Mouse (Mus musculus) embryonic facial prominence, embryonic 14.5 days (tissue): ENCODE measurements around the gene Acsm5. TPM values are rescaled to one million over a fixed set of nuclear protein-coding genes. Genes with fewer than 3 reads are reported as not detected.
A peak's percentile ranks its signal among the peaks of the same experiment; 100 is the strongest.

Source experiments
- ATAC-seq: fragments of 200-750 bp; cut with Nextera tagmentation; 2 replicates; pipeline ENCODE4 v1.8.0; 2017; ENCODE audit warnings: low read depth, moderate number of reproducible peaks, moderate TSS enrichment
- DNase-seq: peaks from one replicate; pipeline ENCODE4 v3.0.0-alpha.2; 2015; ENCODE audit warnings: low spot score
- H3K27ac ChIP-seq: fragments of 300-500 bp; sonication (generic); replicated peaks from 2 replicates; pipeline ENCODE4 v1.5.1; 2014; ENCODE audit warnings: low read depth, mild to moderate bottlenecking, low read length, moderate library complexity
- H3K27me3 ChIP-seq: fragments of 300-500 bp; sonication (generic); replicated peaks from 2 replicates; pipeline ENCODE4 v1.6.1; 2014; ENCODE audit warnings: low read length; ENCODE audit not compliant: control insufficient read depth, insufficient read depth
- H3K36me3 ChIP-seq: fragments of 300-500 bp; sonication (generic); 2 replicates; pipeline ENCODE4 v1.6.1; 2014; ENCODE audit warnings: low read length, mixed read lengths; ENCODE audit not compliant: control insufficient read depth, insufficient read depth
- H3K4me1 ChIP-seq: fragments of 300-500 bp; sonication (generic); 2 replicates; pipeline ENCODE4 v1.6.1; 2014; ENCODE audit warnings: antibody characterized with exemption, low read length; ENCODE audit not compliant: control insufficient read depth, insufficient read depth
- H3K4me2 ChIP-seq: fragments of 300-500 bp; sonication (generic); 2 replicates; pipeline ENCODE4 v1.6.1; 2014; ENCODE audit warnings: low read depth, mild to moderate bottlenecking, low read length, moderate library complexity, mixed read lengths
- H3K4me3 ChIP-seq: fragments of 300-500 bp; sonication (generic); 2 replicates; pipeline ENCODE4 v1.5.1; 2014; ENCODE audit warnings: low read depth, mild to moderate bottlenecking, low read length
- H3K9ac ChIP-seq: fragments of 300-500 bp; sonication (generic); 2 replicates; pipeline ENCODE4 v1.6.1; 2014; ENCODE audit warnings: low read depth, mild to moderate bottlenecking, low read length, moderate library complexity, mixed read lengths
- H3K9me3 ChIP-seq: fragments of 300-500 bp; sonication (generic); 2 replicates; pipeline ENCODE4 v1.6.1; 2016; ENCODE audit warnings: low read length; ENCODE audit not compliant: control insufficient read depth
- WGBS: fragments of 180-500 bp; shearing (Covaris S2); extraction: QIAGEN DNeasy Blood & Tissue Kit; methylation state at CpG from one replicate; pipeline ENCODE4 v1.1.7; 2014; 5-methylcytosine and 5-hydroxymethylcytosine counted together
- polyA plus RNA-seq: library from polyadenylated mRNA; unstranded; fragments of >200 nt; fragmentation: Nextera tagmentation; extraction: Ambion mirVana; gene quantifications from 2 replicates; pipeline ENCODE4 v1.2.1, GENCODE M21; 2014

Gene Acsm5
- polyA plus RNA-seq, 1 experiment from 2014 or later, result 0.15 TPM

GRCm38 (mm10) chr7:119515492-119516271 lies 3.6 kb upstream of the Acsm5 start:
- Histone ChIP-seq H3K4me2 (no peak overlapping the region), H3K9me3 (no peaks in the 10 kb centered on the region), H3K4me3 (no peak overlapping the region), H3K27ac (no peak overlapping the region), H3K27me3 (no peaks in the 10 kb centered on the region), H3K36me3 (no peaks in the 10 kb centered on the region), H3K4me1 (no peaks in the 10 kb centered on the region), H3K9ac (no peak overlapping the region)
- 63% methylated on average over 10 of the region's 10 CpGs for WGBS
- DNase-seq (peak; percentile 10), ATAC-seq (no peak)

- Histone ChIP-seq H3K4me2 (no peak overlapping the region), H3K9ac (no peak overlapping the region), H3K36me3 (no peaks in the 10 kb centered on the region), H3K4me1 (no peaks in the 10 kb centered on the region), H3K27ac (no peak overlapping the region), H3K4me3 (no peak overlapping the region), H3K9me3 (no peaks in the 10 kb centered on the region), H3K27me3 (no peaks in the 10 kb centered on the region)
- ATAC-seq (no peak), DNase-seq (no peak)
- WGBS, result 84% methylated on average over 7 of the region's 7 CpGs
Observed at GRCm38 (mm10) chr7:119516272-119516558, 3.0 kb upstream of the Acsm5 start.

GRCm38 (mm10) chr7:119519654-119520053 lies 391 bp downstream of the Acsm5 start:
- DNase-seq (peak; percentile 24), ATAC-seq (no peak)
- Histone ChIP-seq H3K36me3 (no peaks in the 10 kb centered on the region), H3K9me3 (no peaks in the 10 kb centered on the region), H3K4me3 (no peak overlapping the region), H3K27ac (no peak overlapping the region), H3K4me2 (no peak overlapping the region), H3K9ac (no peak overlapping the region), H3K4me1 (no peaks in the 10 kb centered on the region), H3K27me3 (no peaks in the 10 kb centered on the region)
- 47% methylated on average over 5 of the region's 5 CpGs for whole genome bisulfite sequencing

- Histone ChIP-seq H3K27ac (no peak overlapping the region), H3K27me3 (no peaks in the 10 kb centered on the region), H3K9ac (no peak overlapping the region), H3K9me3 (no peaks in the 10 kb centered on the region), H3K4me2 (no peak overlapping the region), H3K4me3 (no peak overlapping the region), H3K4me1 (no peaks in the 10 kb centered on the region), H3K36me3 (no peaks in the 10 kb centered on the region)
- no peak for ATAC-seq
- no peak for DNase-seq
- 61% methylated on average over 3 of the region's 3 CpGs for WGBS
Observed at GRCm38 (mm10) chr7:119521816-119522215, 2.6 kb downstream of the Acsm5 start.

GRCm38 (mm10) chr7:119522385-119522784 lies 3.1 kb downstream of the Acsm5 start:
- Histone ChIP-seq H3K4me2 (no peak overlapping the region), H3K4me3 (no peak overlapping the region), H3K9ac (no peak overlapping the region), H3K27ac (no peak overlapping the region), H3K36me3 (no peaks in the 10 kb centered on the region), H3K4me1 (no peaks in the 10 kb centered on the region), H3K27me3 (no peaks in the 10 kb centered on the region), H3K9me3 (no peaks in the 10 kb centered on the region)
- ATAC-seq (no peak), DNase-seq (no peak)
- WGBS, result 67% methylated on average over 1 of the region's 1 CpGs

- no peak within 1 kb of the TSS for H3K27ac ChIP-seq
- no peak for DNase-seq
- no peaks in the 10 kb centered on the region for H3K9me3 ChIP-seq
- no peaks in the 10 kb centered on the region for H3K36me3 ChIP-seq
- H3K4me3 ChIP-seq, result no peak within 1 kb of the TSS
- WGBS, result 52% methylated on average over 4 of the region's 4 CpGs
- no peak within 1 kb of the TSS for H3K4me2 ChIP-seq
- no peaks in the 10 kb centered on the region for H3K4me1 ChIP-seq
- H3K27me3 ChIP-seq, result no peaks in the 10 kb centered on the region
- no peak for ATAC-seq
- H3K9ac ChIP-seq, result no peak within 1 kb of the TSS
Observed at GRCm38 (mm10) chr7:119523389-119523788, 4.1 kb downstream of the Acsm5 start, which contains the start of gene Pdilt. Pdilt (minus strand) TSS chr7:119523489.

GRCm38 (mm10) chr7:119525881-119526281 lies 6.6 kb downstream of the Acsm5 start:
- 15% methylated on average over 2 of the region's 2 CpGs for WGBS
- H3K4me3 ChIP-seq, result no peak overlapping the region

GRCm38 (mm10) chr7:119526486-119526885 lies 7.2 kb downstream of the Acsm5 start:
- Histone ChIP-seq H3K27me3 (no peaks in the 10 kb centered on the region), H3K27ac (no peak overlapping the region)
- no peak for ATAC-seq

More at GRCm38 (mm10) chr7:119525881-119526281, 6.6 kb downstream of the Acsm5 start:
- H3K27ac ChIP-seq, result no peak overlapping the region
- no peak overlapping the region for H3K9ac ChIP-seq
- H3K27me3 ChIP-seq, result no peaks in the 10 kb centered on the region
- H3K4me1 ChIP-seq, result no peaks in the 10 kb centered on the region
- ATAC-seq, result no peak
- H3K9me3 ChIP-seq, result no peaks in the 10 kb centered on the region
- H3K4me2 ChIP-seq, result no peak overlapping the region
- H3K36me3 ChIP-seq, result no peaks in the 10 kb centered on the region
- no peak for DNase-seq

GRCm38 (mm10) chr7:119527135-119527534 lies 7.9 kb downstream of the Acsm5 start:
- no peak overlapping the region for H3K27ac ChIP-seq
- no peaks in the 10 kb centered on the region for H3K9me3 ChIP-seq
- H3K4me3 ChIP-seq, result no peak overlapping the region
- no peak overlapping the region for H3K4me2 ChIP-seq
- DNase-seq (no peak), ATAC-seq (no peak)
- H3K27me3 ChIP-seq, result no peaks in the 10 kb centered on the region
- no peaks in the 10 kb centered on the region for H3K36me3 ChIP-seq
- 100% methylated on average over 1 of the region's 1 CpGs for WGBS
- no peak overlapping the region for H3K9ac ChIP-seq
- H3K4me1 ChIP-seq, result no peaks in the 10 kb centered on the region

More at GRCm38 (mm10) chr7:119526486-119526885, 7.2 kb downstream of the Acsm5 start:
- Histone ChIP-seq H3K4me2 (no peak overlapping the region), H3K36me3 (no peaks in the 10 kb centered on the region), H3K4me3 (no peak overlapping the region), H3K4me1 (no peaks in the 10 kb centered on the region), H3K9me3 (no peaks in the 10 kb centered on the region), H3K9ac (no peak overlapping the region)
- 67% methylated on average over 13 of the region's 13 CpGs for WGBS
- DNase-seq, result no peak
